Mouse (Mus musculus) C2C12 (cell line): Measurements from ENCODE around the gene Bend4. TPM values are rescaled to one million over a fixed set of nuclear protein-coding genes. Genes with fewer than 3 reads are reported as not detected.

Experiments
- H3K27me3 ChIP-seq: one replicate; pipeline ENCODE4 v1.6.1; 2011; ENCODE audit not compliant: control insufficient read depth, insufficient read depth, insufficient read length
- H3K36me3 ChIP-seq: one replicate; pipeline ENCODE4 v1.6.1; 2011; ENCODE audit not compliant: control insufficient read depth, insufficient read depth
- H3K4me3 ChIP-seq: one replicate; pipeline ENCODE4 v1.5.1; 2011; ENCODE audit warnings: mild to moderate bottlenecking, control low read depth; ENCODE audit not compliant: poor library complexity, insufficient read depth, severe bottlenecking
- H3K79me2 ChIP-seq: one replicate; pipeline ENCODE4 v1.6.1; 2011; ENCODE audit not compliant: control insufficient read depth, insufficient read depth
- H3K79me3 ChIP-seq: one replicate; pipeline ENCODE4 v1.6.1; 2011; ENCODE audit warnings: low read depth, control low read depth
- H3ac ChIP-seq: one replicate; pipeline ENCODE3; 2011; ENCODE audit warnings: low read depth; ENCODE audit not compliant: control insufficient read depth, insufficient read length
- CEBPB ChIP-seq: IDR thresholded peaks from one replicate; pipeline ENCODE4 v1.6.1; 2011; ENCODE audit warnings: low read depth, mild to moderate bottlenecking, control low read depth, moderate library complexity
- CTCF ChIP-seq: IDR thresholded peaks from one replicate; pipeline ENCODE4 v1.5.1; 2011; ENCODE audit not compliant: control insufficient read depth, insufficient read depth, insufficient read length
- FOSL1 ChIP-seq: IDR thresholded peaks from one replicate; pipeline ENCODE4 v1.8.0; 2011; ENCODE audit warnings: mild to moderate bottlenecking, low read length; ENCODE audit not compliant: poor library complexity, insufficient read depth, severe bottlenecking
- MAX ChIP-seq: IDR thresholded peaks from one replicate; pipeline ENCODE4 v1.6.1; 2011; ENCODE audit warnings: mild to moderate bottlenecking, control low read depth
- MYOD1 ChIP-seq: IDR thresholded peaks from one replicate; pipeline ENCODE4 v1.6.1; 2011; ENCODE audit warnings: low read depth; ENCODE audit not compliant: control insufficient read depth, insufficient read length
- MYOG ChIP-seq: IDR thresholded peaks from one replicate; pipeline ENCODE4 v1.6.1; 2011; ENCODE audit not compliant: control insufficient read depth, insufficient read length; ENCODE audit errors: extremely low read depth
- USF1 ChIP-seq: IDR thresholded peaks from one replicate; pipeline ENCODE4 v1.6.1; 2011; ENCODE audit warnings: low read depth, mild to moderate bottlenecking, control low read depth, moderate library complexity
- polyA plus RNA-seq: library from polyadenylated mRNA; unstranded; fragments of >200 nt; fragmentation: generic; extraction: Trizol; gene quantifications from one replicate; pipeline ENCODE4 v1.2.1, GENCODE M21; 2012; ENCODE audit warnings: missing spikeins

The Bend4 gene
- polyA plus RNA-seq, 1 experiment: 0.01 TPM

- no peaks in the 10 kb centered on the region for H3K79me2 ChIP-seq
- H3K36me3 ChIP-seq: no peaks in the 10 kb centered on the region
- no peaks in the 10 kb centered on the region for H3K79me3 ChIP-seq
- H3K27me3 ChIP-seq: peaks cover 11% of the 10 kb centered on the region
- no peak overlapping the region for H3K4me3 ChIP-seq
- no peak overlapping the region for H3ac ChIP-seq
- TF ChIP-seq MYOD1 (no peak), USF1 (no peak), CEBPB (no peak), MYOG (no peak), FOSL1 (no peak), CTCF (no peak), MAX (no peak)
Observed at GRCm38 (mm10) chr5:67404380-67404779, 23.7 kb downstream of the Bend4 start.

GRCm38 (mm10) chr5:67401612-67402011 lies 26.5 kb downstream of the Bend4 start:
- no peak overlapping the region for H3ac ChIP-seq
- H3K79me2 ChIP-seq: no peaks in the 10 kb centered on the region
- H3K36me3 ChIP-seq: no peaks in the 10 kb centered on the region
- H3K79me3 ChIP-seq: no peaks in the 10 kb centered on the region
- TF ChIP-seq MYOG (no peak), FOSL1 (no peak), CEBPB (no peak), MYOD1 (no peak), CTCF (no peak), MAX (no peak), USF1 (no peak)
- H3K27me3 ChIP-seq: peaks cover 10% of the 10 kb centered on the region
- no peak overlapping the region for H3K4me3 ChIP-seq

- Histone ChIP-seq H3K79me2 (no peaks in the 10 kb centered on the region), H3K36me3 (no peaks in the 10 kb centered on the region), H3K79me3 (no peaks in the 10 kb centered on the region), H3K27me3 (peaks cover 10% of the 10 kb centered on the region), H3ac (no peak overlapping the region), H3K4me3 (no peak overlapping the region)
- TF ChIP-seq MAX: no peak
- TF ChIP-seq FOSL1: no peak
- TF ChIP-seq CTCF: no peak
- no peak for TF ChIP-seq MYOD1
- no peak for TF ChIP-seq MYOG
- TF ChIP-seq USF1: no peak
- TF ChIP-seq CEBPB: no peak
Observed at GRCm38 (mm10) chr5:67400608-67401480, 27.3 kb downstream of the Bend4 start.

- no peak overlapping the region for H3K4me3 ChIP-seq
- no peaks in the 10 kb centered on the region for H3K79me3 ChIP-seq
- H3K27me3 ChIP-seq: peaks cover 10% of the 10 kb centered on the region
- no peaks in the 10 kb centered on the region for H3K79me2 ChIP-seq
- no peak overlapping the region for H3ac ChIP-seq
- no peaks in the 10 kb centered on the region for H3K36me3 ChIP-seq
- TF ChIP-seq MYOG (no peak), CTCF (no peak), USF1 (no peak), CEBPB (no peak), MAX (no peak), FOSL1 (no peak), MYOD1 (no peak)
Observed at GRCm38 (mm10) chr5:67399876-67400607, 28.1 kb downstream of the Bend4 start.

GRCm38 (mm10) chr5:67397186-67397585 lies 30.9 kb downstream of the Bend4 start:
- Histone ChIP-seq H3ac (no peak overlapping the region), H3K79me2 (no peaks in the 10 kb centered on the region), H3K79me3 (no peaks in the 10 kb centered on the region), H3K27me3 (peaks cover 10% of the 10 kb centered on the region), H3K4me3 (no peak overlapping the region), H3K36me3 (no peaks in the 10 kb centered on the region)
- TF ChIP-seq CEBPB (no peak), CTCF (no peak), MYOG (no peak), USF1 (no peak), MAX (no peak), MYOD1 (no peak), FOSL1 (no peak)
